Mouse (Mus musculus) kidney, adult 2 months (tissue): Measurements from ENCODE around the gene Ppfibp1.

ENCODE experiments used
- CTCF ChIP-seq: fragments of 200-500 bp; conservative IDR thresholded peaks from 2 replicates; pipeline ENCODE4 v1.5.1; 2011; ENCODE audit warnings: low read depth, mild to moderate bottlenecking, control low read depth, low read length, moderate library complexity, mixed read lengths; ENCODE audit not compliant: insufficient read depth, insufficient read length
- POLR2A ChIP-seq: fragments of 200-500 bp; IDR thresholded peaks from one replicate; pipeline ENCODE4 v1.6.1; 2011; ENCODE audit warnings: low read depth, low read length, control low read depth

- TF ChIP-seq CTCF (peak; percentile 49), POLR2A (no peak)
These were observed 90.4 kb downstream of the Ppfibp1 start for GRCm38 (mm10) chr6:146978691-146979114.
